Mouse (Mus musculus) MEL-GATA-1-ER (cell line): ENCODE results near the gene Pde6d.

Experiments used
- DNase-seq: peaks from one replicate; pipeline ENCODE4 v3.0.0-alpha.2; 2012; ENCODE audit warnings: low read depth; ENCODE audit errors: extremely low read depth

Gene Pde6d

GRCm38 (mm10) chr1:86582451-86583096 lies at the start of gene Pde6d, which contains the start of gene Cops7b:
Gene Pde6d, minus strand, starts transcription at chr1:86582629.
Gene Cops7b, plus strand, starts transcription at chr1:86582904.
- peak; percentile 97 for DNase-seq

- no peak for DNase-seq
Observed at GRCm38 (mm10) chr1:86630527-86630926, 48.1 kb upstream of the Pde6d start.

- no peak for DNase-seq
Observed at GRCm38 (mm10) chr1:86629936-86630335, 47.5 kb upstream of the Pde6d start.

- DNase-seq: no peak
Observed at GRCm38 (mm10) chr1:86628270-86628669, 45.8 kb upstream of the Pde6d start.

GRCm38 (mm10) chr1:86623001-86624000 lies 40.9 kb upstream of the Pde6d start:
- DNase-seq: no peak

GRCm38 (mm10) chr1:86622296-86622695 lies 39.9 kb upstream of the Pde6d start:
- no peak for DNase-seq

- peak; percentile 57 for DNase-seq
Observed at GRCm38 (mm10) chr1:86618454-86619125, 36.2 kb upstream of the Pde6d start.

- no peak for DNase-seq
Observed at GRCm38 (mm10) chr1:86614269-86614668, 31.8 kb upstream of the Pde6d start.

- no peak for DNase-seq
Observed at GRCm38 (mm10) chr1:86612081-86612480, 29.7 kb upstream of the Pde6d start.

GRCm38 (mm10) chr1:86610954-86611353 lies 28.5 kb upstream of the Pde6d start:
- DNase-seq: no peak

GRCm38 (mm10) chr1:86600117-86600516 lies 17.7 kb upstream of the Pde6d start:
- DNase-seq: no peak

GRCm38 (mm10) chr1:86598516-86598915 lies 16.1 kb upstream of the Pde6d start:
- no peak for DNase-seq

- DNase-seq: no peak
Observed at GRCm38 (mm10) chr1:86596512-86596911, 14.1 kb upstream of the Pde6d start.

- DNase-seq: no peak
Observed at GRCm38 (mm10) chr1:86595315-86595714, 12.9 kb upstream of the Pde6d start.

GRCm38 (mm10) chr1:86594539-86594938 lies 12.1 kb upstream of the Pde6d start:
- no peak for DNase-seq

GRCm38 (mm10) chr1:86586992-86587391 lies 4.6 kb upstream of the Pde6d start:
- peak; percentile 59 for DNase-seq

GRCm38 (mm10) chr1:86583709-86584108 lies 1.3 kb upstream of the Pde6d start:
- peak; percentile 7 for DNase-seq

GRCm38 (mm10) chr1:86581692-86582450 lies 558 bp downstream of the Pde6d start:
- no peak for DNase-seq

- DNase-seq: no peak
Observed at GRCm38 (mm10) chr1:86580426-86580825, 2.0 kb downstream of the Pde6d start.

GRCm38 (mm10) chr1:86571941-86572340 lies 10.5 kb downstream of the Pde6d start:
- no peak for DNase-seq

- no peak for DNase-seq
Observed at GRCm38 (mm10) chr1:86571381-86571780, 11.0 kb downstream of the Pde6d start.
